Mouse (Mus musculus): ENCODE results near the gene Tysnd1. TPM values are rescaled to one million over a fixed set of nuclear protein-coding genes. Genes with fewer than 3 reads are reported as not detected.

Gene Tysnd1
- total and polyA plus RNA-seq, 3 experiments = 85.9 to 593 (median 147) TPM

DNA sequence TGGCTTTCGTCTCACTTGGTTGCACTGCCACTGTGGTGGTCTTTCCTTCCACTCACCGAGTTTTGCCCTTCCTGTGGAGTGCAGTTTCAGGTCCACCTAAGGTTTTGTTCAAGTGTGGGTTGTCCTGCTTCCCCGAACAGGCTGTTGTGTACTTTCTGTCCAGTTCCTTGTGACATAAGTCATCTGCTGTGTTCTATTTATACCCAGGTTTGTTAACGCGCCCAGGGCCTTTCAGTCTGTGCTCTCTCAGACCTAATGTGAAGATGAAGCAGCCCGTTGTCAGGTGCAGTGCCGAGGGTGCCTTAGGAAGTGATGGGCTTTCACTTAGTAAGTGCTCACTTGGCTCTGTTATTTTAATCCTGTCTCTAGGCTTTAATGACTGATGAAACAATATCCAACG is 5.9 kb upstream of the Tysnd1 start:
- DNase-seq = no peak

DNA sequence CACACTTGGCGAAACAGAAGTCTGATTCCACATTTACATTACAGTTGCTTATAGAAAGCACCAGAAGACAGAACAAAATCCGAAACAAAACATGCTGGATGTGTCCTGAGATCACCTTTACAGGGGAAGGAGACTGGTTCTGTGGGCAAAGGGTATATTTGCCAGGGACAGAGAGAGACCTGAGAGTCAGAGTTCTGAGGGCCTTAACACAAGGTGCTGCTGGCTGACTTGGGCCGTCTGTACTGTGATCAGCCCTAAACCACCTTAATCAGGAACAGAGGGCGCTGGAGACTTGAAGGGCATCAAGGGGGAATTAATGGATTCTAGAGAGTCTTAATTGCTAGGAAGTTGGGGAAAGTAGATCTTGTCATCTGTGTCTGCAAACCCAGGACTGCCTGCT is 1.8 kb upstream of the Tysnd1 start:
- DNase-seq = no peak

DNA sequence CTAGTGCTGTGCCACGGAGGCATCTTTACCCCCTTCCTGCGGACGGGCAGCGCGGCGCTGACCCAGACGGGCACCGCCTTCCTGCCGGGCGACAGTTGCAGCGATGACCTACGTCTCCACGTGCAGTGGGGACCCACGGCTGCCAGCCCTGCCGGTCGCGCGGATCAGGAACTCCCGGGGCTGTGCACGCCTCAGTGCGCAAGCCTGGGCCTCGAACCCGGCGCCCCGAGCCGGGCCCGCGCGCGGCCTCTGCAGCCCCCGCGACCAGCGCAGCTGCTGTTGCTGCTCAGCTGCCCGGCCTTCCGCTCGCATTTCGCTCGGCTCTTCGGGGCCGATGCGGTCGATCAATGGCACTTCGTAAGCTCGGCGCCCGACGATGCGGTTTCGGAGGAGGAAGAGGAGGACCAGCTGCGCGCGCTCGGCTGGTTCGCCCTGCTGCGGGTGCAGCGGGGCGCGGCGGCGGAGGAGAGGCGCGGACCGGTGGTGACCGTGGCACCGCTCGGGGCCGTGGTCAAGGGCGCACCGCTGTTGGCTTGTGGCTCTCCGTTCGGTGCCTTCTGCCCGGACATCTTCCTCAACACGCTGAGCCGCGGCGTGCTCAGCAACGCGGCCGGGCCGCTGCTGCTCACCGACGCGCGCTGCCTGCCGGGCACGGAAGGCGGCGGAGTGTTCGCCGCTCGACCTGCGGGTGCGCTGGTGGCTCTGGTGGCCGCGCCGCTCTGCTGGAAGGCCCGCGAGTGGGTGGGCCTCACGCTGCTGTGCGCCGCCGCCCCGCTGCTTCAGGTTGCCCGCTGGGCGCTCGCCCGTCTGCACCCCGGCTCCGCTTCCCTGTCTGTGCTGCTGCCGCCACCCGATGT is 617 bp downstream of the Tysnd1 start:
- DNase-seq = peak; percentile 50

DNA sequence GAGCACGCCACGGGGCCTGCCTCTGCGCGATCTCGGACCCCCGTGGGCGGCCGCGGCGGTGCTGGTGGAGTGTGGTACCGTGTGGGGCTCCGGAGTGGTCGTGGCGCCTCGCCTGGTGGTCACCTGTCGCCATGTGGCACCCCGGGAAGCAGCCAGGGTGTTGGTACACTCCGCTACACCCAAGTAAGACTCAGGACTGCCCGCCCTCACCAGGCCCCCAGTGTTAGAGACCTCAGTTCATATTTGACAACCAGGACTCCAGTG is 1.2 kb downstream of the Tysnd1 start:
- DNase-seq = no peak

GRCm38 (mm10) chr10:61697028-61697427 is 1.7 kb downstream of the Tysnd1 start:
- DNase-seq = peak; percentile 68

- peak; percentile 89 for DNase-seq
Observed at GRCm38 (mm10) chr10:61704663-61705062, 9.3 kb downstream of the Tysnd1 start.

DNA sequence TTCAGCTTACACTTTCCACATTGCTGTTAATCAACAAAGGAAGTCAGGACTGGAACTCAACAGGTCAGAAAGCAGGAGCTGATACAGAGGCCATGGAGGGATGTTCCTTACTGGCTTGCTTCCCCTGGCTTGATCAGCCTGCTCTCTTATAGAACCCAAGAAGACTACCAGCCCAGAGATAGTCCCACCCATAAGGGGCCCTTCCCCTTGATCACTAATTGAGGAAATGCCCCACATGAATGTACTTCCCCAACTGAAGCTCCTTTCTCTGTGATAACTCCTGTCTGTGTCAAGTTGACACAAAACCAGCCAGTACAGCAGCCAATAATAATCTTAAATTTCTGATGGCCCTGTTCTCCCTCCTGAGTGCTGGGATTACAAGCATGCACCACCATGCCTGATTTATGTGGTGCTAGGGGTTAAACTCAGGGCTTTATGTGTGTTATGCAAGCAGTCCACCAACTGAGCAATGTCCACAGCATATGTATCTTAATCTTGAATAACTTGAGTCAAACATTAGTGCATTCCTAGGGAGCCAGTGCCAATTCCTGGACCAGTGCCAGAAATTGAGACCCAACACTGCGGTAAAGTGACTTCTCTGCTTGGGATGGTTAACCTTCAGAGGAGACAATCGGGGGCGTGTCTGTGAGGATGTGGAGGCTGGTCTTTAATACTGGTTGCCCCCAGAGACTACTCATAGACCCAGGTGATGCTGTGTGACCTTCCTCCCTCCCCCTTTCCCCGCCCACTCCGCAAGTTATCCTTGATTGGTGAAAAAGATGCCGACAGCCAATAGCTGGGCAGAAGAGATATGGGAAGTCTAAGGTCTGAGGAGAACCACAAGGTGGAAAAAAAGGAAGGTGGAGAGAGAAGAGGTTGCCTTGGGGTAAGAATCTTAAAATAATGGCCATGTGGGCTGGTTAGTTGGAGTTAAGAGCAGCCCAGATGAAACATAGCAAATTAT is 11.4 kb downstream of the Tysnd1 start:
- DNase-seq = no peak

DNA sequence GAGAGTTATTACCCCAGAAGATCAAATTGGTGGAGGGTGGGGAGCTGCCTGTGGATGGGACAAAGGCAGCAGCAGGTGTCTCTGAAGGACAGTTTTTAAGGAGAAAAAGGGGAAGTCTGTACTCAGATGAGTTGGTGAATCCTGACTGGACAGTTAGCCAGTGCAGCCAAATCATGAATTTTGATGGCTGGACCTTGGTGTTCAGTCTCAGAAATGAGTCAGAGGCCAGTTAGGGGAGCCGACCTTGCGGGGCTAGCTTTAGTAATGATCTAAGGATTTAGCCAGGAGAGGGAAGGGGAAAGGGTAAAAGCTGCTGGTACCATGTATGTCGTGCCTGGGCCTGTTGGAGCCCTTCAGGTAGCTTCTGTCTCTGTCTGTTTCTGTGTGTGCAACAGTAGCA is 18.3 kb downstream of the Tysnd1 start:
- DNase-seq = peak; percentile 79

GRCm38 (mm10) chr10:61714146-61714545 is 18.8 kb downstream of the Tysnd1 start:
- no peak for DNase-seq

GRCm38 (mm10) chr10:61714771-61715461 is 19.6 kb downstream of the Tysnd1 start, which contains the start of gene Aifm2:
Gene Aifm2, plus strand, starts transcription at chr10:61715263.
- peak; percentile 88 for DNase-seq

GRCm38 (mm10) chr10:61715462-61715837 is 20.1 kb downstream of the Tysnd1 start:
- DNase-seq = no peak

GRCm38 (mm10) chr10:61715996-61716864 is 20.9 kb downstream of the Tysnd1 start:
- DNase-seq = peak; percentile 82

DNA sequence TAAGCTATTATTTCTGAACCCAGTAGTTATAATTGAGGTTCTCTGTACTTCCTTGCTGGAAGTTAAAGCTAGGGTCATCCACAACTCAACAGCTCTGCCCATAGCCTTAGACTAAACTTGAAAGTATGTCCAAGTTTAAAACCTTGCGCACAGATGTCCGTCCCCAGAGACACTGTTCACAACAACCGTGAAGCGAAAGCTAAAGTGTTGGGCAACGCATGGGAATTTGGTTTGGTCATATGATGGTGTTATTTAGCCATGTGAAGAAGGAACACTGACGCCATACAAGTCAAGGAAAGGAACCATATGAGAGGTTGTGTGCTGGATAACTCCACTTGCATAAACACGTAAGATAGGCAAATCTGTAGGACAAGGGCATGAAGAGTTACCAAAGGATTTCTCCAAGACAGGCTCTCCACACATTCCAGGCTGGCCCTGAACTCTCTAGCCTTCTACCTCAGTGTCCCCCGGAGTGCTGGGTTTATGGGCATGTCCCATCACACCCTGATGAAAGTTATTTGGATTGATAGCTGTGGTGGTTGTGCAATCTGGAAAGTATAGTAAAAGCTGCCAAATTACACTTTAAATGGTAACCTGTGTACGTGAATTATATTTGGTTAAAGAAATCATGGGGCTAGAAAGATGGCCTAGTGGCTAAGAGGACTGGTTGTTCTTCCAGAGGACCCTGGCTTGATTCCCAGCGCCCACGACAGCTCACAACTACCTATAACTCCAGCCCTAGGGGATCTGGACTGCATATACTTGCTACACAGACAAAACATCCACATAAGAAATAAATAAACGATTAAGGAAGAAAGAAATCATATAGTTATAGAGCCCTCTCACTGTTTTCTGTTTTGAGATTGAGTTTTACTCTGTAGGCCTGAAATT is 22.3 kb downstream of the Tysnd1 start:
- no peak for DNase-seq

DNA sequence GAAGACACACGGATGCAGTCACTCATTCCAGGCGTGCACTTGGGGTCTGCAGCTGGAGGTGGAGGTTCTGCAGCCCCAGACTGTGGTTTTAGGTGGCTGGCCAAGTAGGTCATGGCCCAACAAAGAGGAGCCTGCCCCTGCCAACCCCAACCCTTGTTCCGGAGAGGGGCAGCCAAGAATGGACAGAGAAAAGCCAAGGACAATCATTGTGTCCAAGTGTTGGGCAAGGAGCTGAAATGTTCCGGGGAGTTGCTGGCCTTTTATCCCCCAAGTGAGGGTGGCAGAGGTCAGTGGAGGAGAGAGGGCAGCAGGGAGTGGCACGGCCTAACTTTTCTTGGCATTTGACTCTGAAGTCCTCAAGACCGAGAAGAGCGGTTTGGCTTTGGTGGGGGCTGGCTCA is 25.0 kb downstream of the Tysnd1 start:
- peak; percentile 87 for DNase-seq

DNA sequence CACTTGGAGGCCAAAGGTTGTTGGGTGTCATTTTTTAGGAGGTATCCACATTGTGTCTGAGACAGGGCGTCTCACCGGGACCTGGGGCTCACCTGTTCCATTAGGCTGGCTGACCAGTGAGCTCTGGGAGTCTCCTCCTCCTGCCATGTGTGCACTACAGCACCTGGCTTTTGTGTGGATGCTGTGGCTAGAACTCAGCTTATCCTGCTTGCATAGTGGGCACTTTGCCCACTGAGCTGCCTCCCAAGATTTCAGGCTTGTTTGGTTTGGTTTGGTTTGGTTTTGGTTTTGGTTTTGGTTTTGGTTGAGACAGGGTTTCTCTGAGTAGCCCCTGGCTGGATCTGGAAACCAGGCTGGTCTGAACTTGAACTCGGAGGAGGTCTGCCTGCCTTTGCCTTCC is 26.9 kb downstream of the Tysnd1 start:
- DNase-seq = no peak

- no peak for DNase-seq
Observed at GRCm38 (mm10) chr10:61723271-61723670, 28.0 kb downstream of the Tysnd1 start.

- no peak for DNase-seq
Observed at GRCm38 (mm10) chr10:61729181-61729580, 33.9 kb downstream of the Tysnd1 start.

- DNase-seq = no peak
Observed at GRCm38 (mm10) chr10:61730171-61730570, 34.9 kb downstream of the Tysnd1 start.

GRCm38 (mm10) chr10:61734377-61734776 is 39.1 kb downstream of the Tysnd1 start:
- peak; percentile 50 for DNase-seq

GRCm38 (mm10) chr10:61736671-61737078 is 41.4 kb downstream of the Tysnd1 start:
- no peak for DNase-seq

Measured in adrenal gland, adult 2 months (tissue).